Mouse (Mus musculus): ENCODE data around the gene Wdr45. TPM values are rescaled to one million over a fixed set of nuclear protein-coding genes. Genes with fewer than 3 reads are reported as not detected.
A peak's percentile ranks its signal among the peaks of the same experiment; 100 is the strongest.
"Not testable (repeated sequence)": the region's sequence is repeated elsewhere in the genome, so short reads cannot be mapped to it uniquely, and the experiment has no call there.

Gene Wdr45
- polyA plus RNA-seq, 1 experiment: 128 TPM

DNA sequence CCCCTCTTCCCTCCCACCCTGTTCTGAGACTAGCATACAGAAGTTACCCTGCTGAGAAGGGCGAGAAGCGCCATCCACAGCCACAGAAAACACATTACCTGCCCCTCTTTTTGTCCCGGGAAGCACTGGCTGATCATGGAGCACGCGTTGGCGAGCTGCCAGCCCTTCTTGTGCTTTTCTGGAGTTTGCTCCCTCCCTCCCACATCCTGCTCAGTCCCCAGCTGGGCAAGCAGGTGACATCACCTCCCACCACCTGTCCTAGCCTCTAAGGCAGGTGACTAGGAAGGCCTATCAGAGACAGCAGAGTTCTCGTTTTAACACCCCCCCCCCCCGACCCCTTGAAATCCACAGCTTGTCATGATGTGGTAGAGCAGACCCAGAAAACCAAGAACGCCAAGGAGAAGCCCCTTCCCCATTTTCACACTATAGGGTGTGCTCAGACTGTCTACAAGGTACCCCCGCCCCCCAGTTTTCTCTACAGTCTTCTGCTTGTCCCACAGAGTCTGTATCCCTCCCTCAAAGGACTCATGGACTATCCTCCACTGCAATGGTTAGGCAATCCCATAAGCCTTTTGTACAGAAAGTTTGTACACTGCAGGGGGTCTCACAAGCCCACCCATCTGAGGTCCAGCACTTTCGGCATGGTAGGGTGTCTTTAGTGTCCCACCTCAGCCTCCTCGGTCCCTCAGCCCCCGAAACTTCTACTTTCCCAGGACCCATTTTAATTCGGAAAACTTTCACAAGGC lies 25.4 kb downstream of the Wdr45 start:
- TF ChIP-seq POLR2A (IDR thresholded peaks at IDR 0.05; ENCODE audit: borderline replicate concordance, extremely low read depth, low read depth, low read length) (no peak), CTCF (IDR thresholded peaks at IDR 0.05; ENCODE audit: insufficient read depth, low read length) (no peak)
- Histone ChIP-seq H3K4me1 (ENCODE audit: control insufficient read depth, insufficient read depth, low read length) (no peaks in the 10 kb centered on the region), H3K4me3 (replicated peaks; ENCODE audit: extremely low read depth, low read depth, low read length) (peak overlapping the region; percentile 52)
- DNase-seq: no peak
- WGBS: 60% methylated on average over 14 of the region's 14 CpGs

DNA sequence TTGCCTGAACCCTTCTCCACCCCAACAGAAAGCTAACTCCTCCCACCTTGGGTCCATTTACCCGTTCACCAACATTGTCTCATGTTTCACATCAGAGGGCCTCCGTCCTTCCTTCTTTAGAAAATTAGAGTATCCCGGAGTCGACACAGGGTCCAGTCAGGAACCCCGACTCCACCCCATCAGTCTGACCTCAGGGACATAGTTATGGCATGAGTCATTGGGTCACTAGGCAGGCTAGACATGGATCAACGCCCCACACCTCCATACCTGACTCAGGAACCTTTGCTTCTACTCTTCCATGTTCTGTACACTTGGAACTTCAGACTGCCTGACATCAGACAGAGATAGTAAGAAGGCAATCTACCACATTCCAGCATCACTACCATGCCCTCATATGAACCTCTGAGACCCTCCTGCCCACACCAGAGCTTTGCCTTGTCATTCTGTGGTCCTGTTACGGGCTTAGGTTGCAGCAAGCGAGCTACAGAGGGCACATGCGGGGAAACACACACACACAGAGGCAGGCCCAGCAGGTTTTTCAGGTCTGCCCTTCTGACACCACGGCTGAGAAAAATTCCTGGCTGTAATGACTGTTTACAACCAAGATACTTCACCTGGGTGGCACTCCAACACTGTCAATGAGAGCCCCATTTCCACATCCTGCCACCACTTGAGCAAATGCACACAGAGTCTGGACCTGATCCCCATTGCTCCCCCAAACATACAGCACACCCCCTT lies 26.1 kb downstream of the Wdr45 start:
- TF ChIP-seq POLR2A (IDR thresholded peaks at IDR 0.05; ENCODE audit: borderline replicate concordance, extremely low read depth, low read depth, low read length): no peak
- TF ChIP-seq CTCF (IDR thresholded peaks at IDR 0.05; ENCODE audit: insufficient read depth, low read length): no peak
- no peaks in the 10 kb centered on the region for H3K4me1 ChIP-seq (ENCODE audit: control insufficient read depth, insufficient read depth, low read length)
- 53% methylated on average over 10 of the region's 10 CpGs for WGBS
- peak; percentile 53 for DNase-seq
- H3K4me3 ChIP-seq (replicated peaks; ENCODE audit: extremely low read depth, low read depth, low read length): peak overlapping the region; percentile 77

DNA sequence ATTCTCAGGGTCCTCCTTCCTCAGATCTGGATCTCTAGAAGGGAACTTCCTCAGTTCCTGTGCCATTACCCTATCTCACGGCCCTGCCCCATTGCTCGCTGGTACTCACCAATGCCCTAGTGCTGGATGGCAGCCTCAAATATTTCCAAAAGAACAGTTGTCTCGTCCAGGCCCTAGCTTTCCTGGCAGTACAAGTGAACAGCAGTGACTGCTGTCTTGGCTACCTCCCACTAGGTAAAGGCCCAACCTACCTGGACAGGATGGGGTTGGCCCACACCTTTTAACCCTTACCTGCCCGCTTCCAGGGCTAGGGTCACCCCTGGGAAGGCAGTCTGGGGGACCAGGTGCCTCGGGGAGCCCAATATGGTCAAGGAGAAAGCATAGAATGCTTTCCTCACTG lies 27.0 kb downstream of the Wdr45 start:
- H3K4me1 ChIP-seq (ENCODE audit: control insufficient read depth, insufficient read depth, low read length): no peaks in the 10 kb centered on the region
- TF ChIP-seq CTCF (IDR thresholded peaks at IDR 0.05; ENCODE audit: insufficient read depth, low read length) (no peak), POLR2A (IDR thresholded peaks at IDR 0.05; ENCODE audit: borderline replicate concordance, extremely low read depth, low read depth, low read length) (peak; percentile 31; the same call in 1 of the 2 replicates)
- DNase-seq: no peak
- peak overlapping the region; percentile 77 for H3K4me3 ChIP-seq (replicated peaks; ENCODE audit: extremely low read depth, low read depth, low read length)
- WGBS: 50% methylated on average over 5 of the region's 5 CpGs

DNA sequence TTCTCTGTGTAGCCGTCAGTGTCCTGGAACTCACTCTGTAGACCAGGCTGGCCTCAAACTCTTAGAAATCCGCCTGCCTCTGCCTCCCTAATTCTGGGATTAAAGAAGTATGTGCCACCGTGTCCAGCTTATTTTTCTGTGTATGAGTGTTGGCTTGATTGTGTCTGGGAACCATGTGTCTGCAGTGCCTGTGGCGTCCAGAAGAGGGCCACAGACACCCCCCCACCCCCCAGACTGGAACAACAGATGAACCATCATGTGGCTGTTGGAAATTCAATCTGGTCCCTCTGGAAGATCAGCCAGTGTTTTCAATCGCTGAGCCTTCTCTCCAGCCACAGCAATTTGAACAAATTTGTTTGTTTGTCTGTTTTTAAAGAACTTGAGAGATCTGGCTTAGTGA lies 29.3 kb downstream of the Wdr45 start:
- TF ChIP-seq POLR2A (IDR thresholded peaks at IDR 0.05; ENCODE audit: borderline replicate concordance, extremely low read depth, low read depth, low read length): no peak
- TF ChIP-seq CTCF (IDR thresholded peaks at IDR 0.05; ENCODE audit: insufficient read depth, low read length): 0 out of 2 replicates have a peak, but pooled peaks have one; percentile 6
- WGBS: 49% methylated on average over 5 of the region's 5 CpGs
- no peaks in the 10 kb centered on the region for H3K4me1 ChIP-seq (ENCODE audit: control insufficient read depth, insufficient read depth, low read length)
- DNase-seq: no peak
- no peak overlapping the region for H3K4me3 ChIP-seq (replicated peaks; ENCODE audit: extremely low read depth, low read depth, low read length)

DNA sequence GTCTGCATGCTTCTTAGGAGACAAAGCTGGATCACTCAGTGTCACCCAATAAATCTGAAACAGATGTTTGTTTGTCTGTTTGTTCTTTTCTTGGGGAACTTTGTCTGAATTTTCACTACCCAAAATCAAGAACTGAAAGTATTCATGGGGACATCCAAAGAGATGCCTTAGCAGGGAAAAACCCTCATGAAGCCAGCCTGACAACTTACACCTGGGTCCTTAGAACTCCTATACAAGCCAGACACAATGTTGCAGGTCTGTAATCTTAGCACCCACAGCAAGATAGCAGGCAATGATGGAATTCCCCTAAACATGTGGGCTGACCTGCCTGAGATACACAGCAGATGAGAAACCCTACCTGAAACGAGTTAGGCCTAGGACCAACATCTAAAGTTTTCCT lies 30.8 kb downstream of the Wdr45 start:
- no peak for DNase-seq
- TF ChIP-seq CTCF (IDR thresholded peaks at IDR 0.05; ENCODE audit: insufficient read depth, low read length) (no peak), POLR2A (IDR thresholded peaks at IDR 0.05; ENCODE audit: borderline replicate concordance, extremely low read depth, low read depth, low read length) (no peak)
- Histone ChIP-seq H3K4me1 (ENCODE audit: control insufficient read depth, insufficient read depth, low read length) (no peaks in the 10 kb centered on the region), H3K4me3 (replicated peaks; ENCODE audit: extremely low read depth, low read depth, low read length) (no peak overlapping the region)
- 58% methylated on average over 1 of the region's 1 CpGs for WGBS

DNA sequence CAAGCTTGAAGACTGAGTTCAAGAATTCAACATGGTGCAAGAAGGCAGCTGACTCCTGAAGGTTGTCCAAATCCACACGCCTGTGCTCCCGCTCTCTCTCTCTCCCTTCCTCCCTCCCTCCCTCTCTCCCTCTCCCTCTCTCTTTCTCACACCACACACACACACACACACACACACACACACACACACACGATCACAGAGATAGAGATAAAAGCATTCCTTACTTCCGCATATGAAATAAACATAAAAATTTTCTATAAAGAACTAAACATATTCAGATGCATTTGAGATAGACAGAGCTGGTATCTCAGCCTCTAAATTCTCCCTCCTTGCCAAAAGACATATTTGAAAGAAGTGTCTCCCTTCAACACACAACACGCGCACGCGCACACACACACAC lies 31.3 kb downstream of the Wdr45 start:
- no peak overlapping the region for H3K4me3 ChIP-seq (replicated peaks; ENCODE audit: extremely low read depth, low read depth, low read length)
- 87% methylated on average over 8 of the region's 8 CpGs for WGBS
- no peak for DNase-seq
- no peaks in the 10 kb centered on the region for H3K4me1 ChIP-seq (ENCODE audit: control insufficient read depth, insufficient read depth, low read length)
- TF ChIP-seq POLR2A (IDR thresholded peaks at IDR 0.05; ENCODE audit: borderline replicate concordance, extremely low read depth, low read depth, low read length) (no peak), CTCF (IDR thresholded peaks at IDR 0.05; ENCODE audit: insufficient read depth, low read length) (no peak)

DNA sequence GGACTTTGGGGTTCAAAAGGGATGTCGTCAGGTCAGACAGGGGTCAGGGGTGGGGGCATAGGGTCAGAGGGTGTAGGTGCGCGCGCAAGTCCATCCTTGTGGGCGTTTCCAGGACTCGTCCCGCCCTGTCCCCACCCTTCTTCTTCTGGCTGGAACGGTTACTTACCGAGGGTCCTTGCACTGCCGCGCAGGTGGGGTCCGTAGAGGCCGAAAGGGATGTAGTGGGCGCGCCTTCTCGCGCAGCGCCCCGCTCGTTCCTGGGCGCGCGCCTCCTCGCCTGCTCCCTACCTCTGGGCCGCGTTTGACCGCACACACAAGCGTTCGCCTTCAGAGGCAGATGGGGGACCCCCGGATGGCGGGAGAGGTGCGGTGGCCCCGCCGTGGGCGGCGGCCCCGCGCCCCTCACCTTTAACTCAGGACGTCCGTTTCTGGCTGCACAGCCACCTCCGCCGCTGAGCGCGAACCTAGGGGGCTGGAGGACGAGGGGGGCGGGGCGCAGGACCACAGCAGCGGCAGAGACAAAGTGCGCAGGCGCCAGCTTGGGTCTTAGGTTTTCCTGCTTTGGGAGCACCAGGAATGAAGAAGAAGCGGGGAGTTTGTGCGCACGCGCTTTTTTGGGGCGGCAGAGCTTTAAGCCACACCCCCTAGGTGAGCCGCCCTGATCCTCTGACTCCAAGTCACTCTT lies 36.4 kb downstream of the Wdr45 start, which contains the start of gene Ccdc120:
Ccdc120 (minus strand) TSS at position 474 of the 685 bp plus-strand sequence.
- DNase-seq: peak; percentile 39
- Histone ChIP-seq H3K4me1 (ENCODE audit: control insufficient read depth, insufficient read depth, low read length) (0 out of 2 replicates have a peak, but pooled peaks cover 2% of the 10 kb centered on the region), H3K4me3 (replicated peaks; ENCODE audit: extremely low read depth, low read depth, low read length) (peak within 1 kb of the TSS; percentile 62)
- TF ChIP-seq POLR2A (IDR thresholded peaks at IDR 0.05; ENCODE audit: borderline replicate concordance, extremely low read depth, low read depth, low read length) (no peak), CTCF (IDR thresholded peaks at IDR 0.05; ENCODE audit: insufficient read depth, low read length) (no peak)
- 20% methylated on average over 56 of the region's 56 CpGs for WGBS

DNA sequence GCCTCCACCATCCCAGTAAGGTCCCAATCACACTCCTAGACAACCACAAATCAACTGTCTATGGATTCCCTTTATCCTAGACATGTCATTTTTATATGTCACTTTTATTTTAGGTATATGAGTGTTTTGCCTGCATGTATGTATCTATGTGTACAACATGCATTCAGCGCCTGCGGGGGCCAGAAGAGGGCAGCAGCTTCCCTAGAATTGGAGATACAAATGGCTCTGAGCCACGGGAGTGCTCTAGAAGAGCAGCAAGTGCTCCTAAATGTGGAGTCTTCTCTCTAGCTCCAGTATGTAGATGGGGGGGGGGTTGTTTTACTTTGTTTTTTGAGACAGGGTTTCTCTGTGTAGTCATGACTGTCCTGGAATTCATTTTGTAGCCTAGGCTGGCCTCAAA lies 39.5 kb downstream of the Wdr45 start:
- DNase-seq; H3K4me1 ChIP-seq (ENCODE audit: control insufficient read depth, insufficient read depth, low read length); H3K4me3 ChIP-seq (replicated peaks; ENCODE audit: extremely low read depth, low read depth, low read length): not testable (repeated sequence)
- 0 out of 2 replicates have a peak, but pooled peaks have one; percentile 1 for TF ChIP-seq CTCF (IDR thresholded peaks at IDR 0.05; ENCODE audit: insufficient read depth, low read length)
- 25% methylated on average over 3 of the region's 3 CpGs for WGBS

DNA sequence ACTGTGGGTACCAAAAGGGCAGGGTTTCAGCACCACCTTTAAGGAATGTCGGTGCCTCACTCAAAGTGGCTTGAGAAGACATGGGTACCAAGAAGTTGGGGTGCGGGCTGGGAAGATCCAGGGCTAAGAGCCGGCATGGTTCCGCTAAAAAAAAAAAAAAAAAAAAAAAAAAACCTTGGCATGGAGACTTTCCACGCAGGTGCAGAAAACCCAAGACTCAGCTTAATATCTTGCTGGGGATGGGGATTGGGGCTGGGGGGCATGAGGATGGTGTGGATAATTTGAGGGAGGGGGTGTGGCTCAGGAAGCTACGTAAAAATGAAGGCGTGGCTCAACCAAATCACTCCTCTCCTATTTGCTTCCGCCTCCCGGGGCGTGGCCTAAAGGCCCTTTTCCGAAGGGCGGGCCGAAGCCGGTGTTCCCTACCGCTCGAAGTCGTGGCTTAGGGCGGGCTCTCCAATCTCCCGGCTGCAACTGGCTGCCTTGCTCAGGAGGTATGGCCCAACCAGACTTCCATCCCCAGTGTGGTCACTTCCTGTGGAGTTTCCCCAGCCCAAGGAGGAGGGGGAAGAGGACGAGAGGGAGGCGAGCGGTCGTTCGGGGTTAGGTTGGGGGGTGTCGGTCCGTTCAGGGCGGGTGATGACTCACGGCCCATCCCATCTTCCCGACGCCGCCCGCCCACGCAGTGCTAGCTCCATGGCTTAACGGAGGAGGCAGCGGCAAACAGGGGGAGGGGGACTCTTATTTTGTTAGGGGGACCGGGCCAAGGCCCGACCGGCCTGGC lies 48.2 kb downstream of the Wdr45 start, which contains the start of gene Tfe3:
Tfe3 (plus strand) TSS at position 424 of the 784 bp plus-strand sequence.
- 28% methylated on average over 38 of the region's 38 CpGs for WGBS

More for the DNA sequence above, 48.2 kb downstream of the Wdr45 start, which contains the start of gene Tfe3:
- TF ChIP-seq CTCF (IDR thresholded peaks at IDR 0.05; ENCODE audit: insufficient read depth, low read length) (no peak), POLR2A (IDR thresholded peaks at IDR 0.05; ENCODE audit: borderline replicate concordance, extremely low read depth, low read depth, low read length) (peak; percentile 82; the same call in 1 of the 2 replicates)
- peak within 1 kb of the TSS; percentile 95 for H3K4me3 ChIP-seq (replicated peaks; ENCODE audit: extremely low read depth, low read depth, low read length)
- DNase-seq: peak; percentile 78
- H3K4me1 ChIP-seq (ENCODE audit: control insufficient read depth, insufficient read depth, low read length): no peaks in the 10 kb centered on the region
